Mouse (Mus musculus): ENCODE results near the gene Rsph6a. TPM values are rescaled to one million over a fixed set of nuclear protein-coding genes. Genes with fewer than 3 reads are reported as not detected.

Gene Rsph6a
- polyA plus RNA-seq, 1 experiment from 2014 or later = not detected

DNA sequence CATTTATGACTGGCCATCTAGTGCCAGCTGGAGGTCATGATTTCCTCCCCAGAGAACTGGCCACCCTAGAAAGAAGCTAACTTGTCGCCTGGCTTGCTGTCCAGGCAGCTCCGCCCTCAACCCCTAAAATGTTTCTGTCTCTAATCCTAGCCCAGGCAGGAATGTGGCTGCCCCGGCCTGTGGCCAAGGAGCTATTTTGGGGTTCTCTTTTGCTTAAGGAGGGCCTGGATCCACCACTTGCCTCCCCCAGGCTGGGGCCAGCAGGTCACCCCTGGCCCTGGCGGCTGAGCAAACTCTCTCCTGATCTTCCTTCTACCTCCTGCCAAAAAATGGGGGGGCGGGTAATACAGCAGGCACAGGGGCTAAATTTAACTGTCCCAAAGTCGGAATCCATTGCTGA lies 28.6 kb downstream of the Rsph6a start:
- Histone ChIP-seq H3K4me1 (ENCODE audit: control insufficient read depth, low read depth, low read length) (peaks cover 27% of the 10 kb centered on the region), H3K4me3 (ENCODE audit: low read depth, low read length) (no peak overlapping the region)

GRCm38 (mm10) chr7:19083701-19084100 lies 29.2 kb downstream of the Rsph6a start, which contains the start of gene Dmpk:
Dmpk (plus strand) TSS chr7:19083849.
- Histone ChIP-seq H3K27me3 (ENCODE audit: control insufficient read depth, insufficient read depth, low read depth, low read length) (peaks cover 15% of the 10 kb centered on the region), H3K4me2 (ENCODE audit: low read depth, low read length) (peak within 1 kb of the TSS; percentile 22; the same call in 1 of the 2 replicates), H3K27ac (ENCODE audit: low read length) (peak within 1 kb of the TSS; percentile 38), H3K4me3 (ENCODE audit: low read depth, low read length) (peak within 1 kb of the TSS; percentile 34), H3K9me3 (replicated peaks; ENCODE audit: control insufficient read depth, low read length) (no peaks in the 10 kb centered on the region), H3K4me1 (ENCODE audit: control insufficient read depth, low read depth, low read length) (peaks cover 27% of the 10 kb centered on the region), H3K36me3 (ENCODE audit: control insufficient read depth, insufficient read depth) (peaks cover 16% of the 10 kb centered on the region), H3K9ac (ENCODE audit: low read depth, low read length) (peak within 1 kb of the TSS; percentile 38)
- 0 out of 2 replicates have a peak, but pooled peaks have one; percentile 14 for ATAC-seq (ENCODE audit: low read depth)
- WGBS (ENCODE audit: insufficient replicate concordance) = 51% methylated on average over 10 of the region's 10 CpGs

More for the DNA sequence above, 28.6 kb downstream of the Rsph6a start:
- Histone ChIP-seq H3K36me3 (ENCODE audit: control insufficient read depth, insufficient read depth) (peaks cover 20% of the 10 kb centered on the region), H3K27ac (ENCODE audit: low read length) (no peak overlapping the region), H3K27me3 (ENCODE audit: control insufficient read depth, insufficient read depth, low read depth, low read length) (peaks cover 11% of the 10 kb centered on the region), H3K9me3 (replicated peaks; ENCODE audit: control insufficient read depth, low read length) (no peaks in the 10 kb centered on the region), H3K4me2 (ENCODE audit: low read depth, low read length) (no peak overlapping the region), H3K9ac (ENCODE audit: low read depth, low read length) (no peak overlapping the region)
- WGBS (ENCODE audit: insufficient replicate concordance) = 52% methylated on average over 6 of the region's 6 CpGs
- ATAC-seq (ENCODE audit: low read depth) = no peak

- WGBS (ENCODE audit: insufficient replicate concordance) = 25% methylated on average over 6 of the region's 6 CpGs
- Histone ChIP-seq H3K27ac (ENCODE audit: low read length) (peak overlapping the region; percentile 38; the same call in 1 of the 2 replicates), H3K9me3 (replicated peaks; ENCODE audit: control insufficient read depth, low read length) (no peaks in the 10 kb centered on the region), H3K4me3 (ENCODE audit: low read depth, low read length) (peak overlapping the region; percentile 34), H3K9ac (ENCODE audit: low read depth, low read length) (peak overlapping the region; percentile 38; the same call in 1 of the 2 replicates), H3K36me3 (ENCODE audit: control insufficient read depth, insufficient read depth) (peaks cover 16% of the 10 kb centered on the region), H3K4me2 (ENCODE audit: low read depth, low read length) (no peak overlapping the region), H3K27me3 (ENCODE audit: control insufficient read depth, insufficient read depth, low read depth, low read length) (peaks cover 15% of the 10 kb centered on the region), H3K4me1 (ENCODE audit: control insufficient read depth, low read depth, low read length) (peaks cover 27% of the 10 kb centered on the region)
- ATAC-seq (ENCODE audit: low read depth) = no peak
These were observed 29.8 kb downstream of the Rsph6a start for GRCm38 (mm10) chr7:19084277-19084771.

- H3K27ac ChIP-seq (ENCODE audit: low read length) = peak overlapping the region; percentile 36; the same call in 1 of the 2 replicates
- ATAC-seq (ENCODE audit: low read depth) = no peak
- no peak overlapping the region for H3K4me3 ChIP-seq (ENCODE audit: low read depth, low read length)
- peaks cover 15% of the 10 kb centered on the region for H3K36me3 ChIP-seq (ENCODE audit: control insufficient read depth, insufficient read depth)
- no peaks in the 10 kb centered on the region for H3K9me3 ChIP-seq (replicated peaks; ENCODE audit: control insufficient read depth, low read length)
- peaks cover 27% of the 10 kb centered on the region for H3K4me1 ChIP-seq (ENCODE audit: control insufficient read depth, low read depth, low read length)
- no peak overlapping the region for H3K9ac ChIP-seq (ENCODE audit: low read depth, low read length)
- 23% methylated on average over 6 of the region's 9 CpGs for WGBS (ENCODE audit: insufficient replicate concordance)
- H3K4me2 ChIP-seq (ENCODE audit: low read depth, low read length) = no peak overlapping the region
- peaks cover 15% of the 10 kb centered on the region for H3K27me3 ChIP-seq (ENCODE audit: control insufficient read depth, insufficient read depth, low read depth, low read length)
These were observed 30.5 kb downstream of the Rsph6a start for GRCm38 (mm10) chr7:19084921-19085473.

DNA sequence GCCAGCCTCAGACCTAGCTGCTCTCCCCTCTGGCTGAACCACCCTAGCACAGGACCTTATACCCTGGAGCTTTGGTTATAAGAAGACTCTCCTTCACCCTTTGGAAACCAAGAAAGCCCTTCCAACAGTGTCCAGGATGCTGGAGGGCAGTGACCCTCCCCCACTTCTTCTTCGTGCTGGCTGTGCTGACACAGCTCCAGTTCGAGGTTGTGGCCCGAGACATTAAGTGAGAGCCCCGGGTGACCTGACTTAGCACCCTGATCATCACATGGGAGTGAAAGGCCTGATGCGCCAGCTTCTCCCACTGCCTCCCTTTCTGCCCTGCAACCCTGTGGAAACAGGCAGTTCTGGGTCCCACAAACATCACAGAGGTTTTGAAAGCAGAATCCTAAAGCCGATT lies 31.0 kb downstream of the Rsph6a start:
- no peak overlapping the region; the same call in 1 of the 2 replicates for H3K9ac ChIP-seq (ENCODE audit: low read depth, low read length)
- H3K27ac ChIP-seq (ENCODE audit: low read length) = no peak overlapping the region
- H3K36me3 ChIP-seq (ENCODE audit: control insufficient read depth, insufficient read depth) = peaks cover 10% of the 10 kb centered on the region
- WGBS (ENCODE audit: insufficient replicate concordance) = 8% methylated on average over 6 of the region's 6 CpGs
- ATAC-seq (ENCODE audit: low read depth) = no peak
- H3K9me3 ChIP-seq (replicated peaks; ENCODE audit: control insufficient read depth, low read length) = no peaks in the 10 kb centered on the region
- peak overlapping the region; percentile 13; the same call in 1 of the 2 replicates for H3K4me3 ChIP-seq (ENCODE audit: low read depth, low read length)
- peaks cover 27% of the 10 kb centered on the region for H3K4me1 ChIP-seq (ENCODE audit: control insufficient read depth, low read depth, low read length)
- H3K27me3 ChIP-seq (ENCODE audit: control insufficient read depth, insufficient read depth, low read depth, low read length) = peaks cover 15% of the 10 kb centered on the region
- H3K4me2 ChIP-seq (ENCODE audit: low read depth, low read length) = peak overlapping the region; percentile 54

DNA sequence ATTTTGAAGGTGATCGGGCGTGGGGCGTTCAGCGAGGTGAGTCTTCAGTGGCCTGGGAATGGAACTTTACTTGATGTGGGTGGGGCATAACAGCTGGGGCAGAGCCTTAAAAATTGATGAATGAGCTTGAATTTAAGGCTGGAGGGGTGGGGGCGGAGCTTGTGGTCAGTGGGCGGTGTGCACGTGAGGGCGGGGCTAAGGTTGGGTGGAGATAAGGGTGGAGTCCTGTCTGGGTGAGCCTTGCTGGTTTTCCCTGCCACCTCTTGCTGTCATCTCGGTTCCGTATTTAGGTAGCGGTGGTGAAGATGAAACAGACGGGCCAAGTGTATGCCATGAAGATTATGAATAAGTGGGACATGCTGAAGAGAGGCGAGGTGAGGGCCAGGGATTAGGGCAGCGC lies 31.6 kb downstream of the Rsph6a start:
- Histone ChIP-seq H3K4me3 (ENCODE audit: low read depth, low read length) (peak overlapping the region; percentile 23), H3K9ac (ENCODE audit: low read depth, low read length) (no peak overlapping the region), H3K27me3 (ENCODE audit: control insufficient read depth, insufficient read depth, low read depth, low read length) (peaks cover 20% of the 10 kb centered on the region), H3K4me1 (ENCODE audit: control insufficient read depth, low read depth, low read length) (peaks cover 27% of the 10 kb centered on the region), H3K4me2 (ENCODE audit: low read depth, low read length) (peak overlapping the region; percentile 54), H3K36me3 (ENCODE audit: control insufficient read depth, insufficient read depth) (peaks cover 4% of the 10 kb centered on the region; the same call in 1 of the 2 replicates), H3K27ac (ENCODE audit: low read length) (no peak overlapping the region), H3K9me3 (replicated peaks; ENCODE audit: control insufficient read depth, low read length) (no peaks in the 10 kb centered on the region)
- 3% methylated on average over 14 of the region's 14 CpGs for WGBS (ENCODE audit: insufficient replicate concordance)
- ATAC-seq (ENCODE audit: low read depth) = peak; percentile 76

DNA sequence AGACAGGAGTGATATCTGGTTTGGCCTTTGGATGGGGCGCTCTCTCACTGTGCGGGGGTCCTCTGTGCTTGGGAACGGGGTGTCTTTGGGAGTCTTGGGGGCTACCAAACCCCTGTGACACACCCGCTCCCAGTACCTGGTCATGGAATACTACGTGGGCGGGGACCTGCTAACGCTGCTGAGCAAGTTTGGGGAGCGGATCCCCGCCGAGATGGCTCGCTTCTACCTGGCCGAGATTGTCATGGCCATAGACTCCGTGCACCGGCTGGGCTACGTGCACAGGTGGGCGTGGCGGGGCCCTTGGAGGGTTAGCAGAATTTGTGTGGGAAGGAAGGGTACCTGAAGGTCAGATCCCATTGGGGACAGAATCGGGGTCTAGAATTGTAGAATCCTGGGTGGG lies 32.3 kb downstream of the Rsph6a start:
- WGBS (ENCODE audit: insufficient replicate concordance) = 57% methylated on average over 18 of the region's 18 CpGs
- Histone ChIP-seq H3K27ac (ENCODE audit: low read length) (no peak overlapping the region), H3K36me3 (ENCODE audit: control insufficient read depth, insufficient read depth) (no peaks in the 10 kb centered on the region), H3K4me2 (ENCODE audit: low read depth, low read length) (no peak overlapping the region), H3K9me3 (replicated peaks; ENCODE audit: control insufficient read depth, low read length) (no peaks in the 10 kb centered on the region), H3K4me3 (ENCODE audit: low read depth, low read length) (no peak overlapping the region), H3K4me1 (ENCODE audit: control insufficient read depth, low read depth, low read length) (peaks cover 27% of the 10 kb centered on the region), H3K9ac (ENCODE audit: low read depth, low read length) (no peak overlapping the region), H3K27me3 (ENCODE audit: control insufficient read depth, insufficient read depth, low read depth, low read length) (peaks cover 28% of the 10 kb centered on the region)
- ATAC-seq (ENCODE audit: low read depth) = no peak

GRCm38 (mm10) chr7:19088813-19089212 lies 34.3 kb downstream of the Rsph6a start:
- Histone ChIP-seq H3K4me1 (ENCODE audit: control insufficient read depth, low read depth, low read length) (peaks cover 32% of the 10 kb centered on the region), H3K36me3 (ENCODE audit: control insufficient read depth, insufficient read depth) (no peaks in the 10 kb centered on the region), H3K9me3 (replicated peaks; ENCODE audit: control insufficient read depth, low read length) (no peaks in the 10 kb centered on the region), H3K27me3 (ENCODE audit: control insufficient read depth, insufficient read depth, low read depth, low read length) (peaks cover 38% of the 10 kb centered on the region), H3K4me3 (ENCODE audit: low read depth, low read length) (no peak overlapping the region), H3K4me2 (ENCODE audit: low read depth, low read length) (no peak overlapping the region), H3K27ac (ENCODE audit: low read length) (no peak overlapping the region), H3K9ac (ENCODE audit: low read depth, low read length) (no peak overlapping the region)
- 25% methylated on average over 10 of the region's 10 CpGs for WGBS (ENCODE audit: insufficient replicate concordance)
- ATAC-seq (ENCODE audit: low read depth) = no peak

DNA sequence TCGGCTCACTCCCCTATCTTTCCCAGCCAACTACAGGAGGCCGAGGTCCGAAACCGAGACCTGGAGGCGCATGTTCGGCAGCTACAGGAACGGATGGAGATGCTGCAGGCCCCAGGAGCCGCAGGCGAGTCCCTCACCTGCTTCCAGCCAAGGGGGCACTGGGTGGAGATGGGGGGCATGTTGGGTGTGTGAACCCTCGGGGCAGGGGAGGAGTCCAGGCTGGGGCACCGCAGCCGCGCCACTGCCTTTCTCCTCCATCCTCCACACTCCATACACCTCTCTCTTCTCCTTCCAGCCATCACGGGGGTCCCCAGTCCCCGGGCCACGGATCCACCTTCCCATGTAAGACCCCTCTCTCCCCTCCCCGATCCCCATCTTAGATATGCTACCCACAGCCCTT lies 37.4 kb downstream of the Rsph6a start:
- H3K4me1 ChIP-seq (ENCODE audit: control insufficient read depth, low read depth, low read length) = peaks cover 39% of the 10 kb centered on the region
- no peak overlapping the region for H3K4me3 ChIP-seq (ENCODE audit: low read depth, low read length)
- ATAC-seq (ENCODE audit: low read depth) = no peak
- no peak overlapping the region; the same call in 1 of the 2 replicates for H3K4me2 ChIP-seq (ENCODE audit: low read depth, low read length)
- H3K27ac ChIP-seq (ENCODE audit: low read length) = no peak overlapping the region
- H3K27me3 ChIP-seq (ENCODE audit: control insufficient read depth, insufficient read depth, low read depth, low read length) = peaks cover 59% of the 10 kb centered on the region
- H3K36me3 ChIP-seq (ENCODE audit: control insufficient read depth, insufficient read depth) = no peaks in the 10 kb centered on the region
- H3K9ac ChIP-seq (ENCODE audit: low read depth, low read length) = no peak overlapping the region
- no peaks in the 10 kb centered on the region for H3K9me3 ChIP-seq (replicated peaks; ENCODE audit: control insufficient read depth, low read length)
- WGBS (ENCODE audit: insufficient replicate concordance) = 34% methylated on average over 17 of the region's 17 CpGs
